Mouse (Mus musculus): ENCODE data around the gene Ywhah.

The Ywhah gene

GRCm38 (mm10) chr5:33018561-33019425, at the start of gene Ywhah:
Gene Ywhah (plus strand): TSS chr5:33018816.
- DNase-seq = peak; percentile 98

GRCm38 (mm10) chr5:32976541-32976940, 42.1 kb upstream of the Ywhah start:
- DNase-seq = no peak

DNA sequence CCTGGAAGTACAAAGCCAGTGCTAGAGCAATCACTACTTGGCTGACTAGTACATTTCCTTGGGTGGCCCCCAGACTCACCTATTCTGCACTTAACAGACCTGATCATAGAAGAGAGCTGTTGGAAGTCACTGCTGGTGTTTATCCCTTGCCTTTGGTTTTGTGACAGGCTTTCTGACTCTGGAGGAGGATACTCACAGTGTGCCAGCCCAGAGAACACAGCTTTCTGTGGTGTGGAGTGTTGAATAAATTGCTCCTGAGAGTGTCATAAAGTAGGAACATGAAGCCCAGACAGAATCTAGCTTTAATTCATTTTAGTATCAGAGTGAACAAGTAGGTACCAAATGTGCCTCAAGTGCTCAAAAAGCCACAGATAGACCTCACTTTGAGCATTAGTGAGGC, 41.4 kb upstream of the Ywhah start:
- DNase-seq = no peak

DNA sequence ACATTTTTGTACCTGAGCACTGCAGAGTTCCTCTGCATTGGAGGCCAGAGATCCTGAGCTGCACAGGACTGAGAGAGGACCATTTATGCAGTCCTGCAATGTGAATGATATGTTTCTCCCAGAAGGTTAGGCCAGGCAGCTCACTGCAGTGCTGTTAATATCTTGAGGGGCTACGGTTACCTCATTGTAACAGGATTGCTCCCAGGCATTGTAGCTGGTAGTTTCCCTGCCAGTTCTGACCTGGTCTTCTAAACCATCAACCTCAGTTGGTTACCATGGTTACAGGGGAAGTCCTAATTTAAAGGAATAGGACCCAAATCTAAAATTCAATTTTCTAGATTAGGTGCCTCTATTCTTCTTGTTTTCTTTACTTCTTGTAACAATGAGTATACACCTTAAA, 33.2 kb upstream of the Ywhah start:
- DNase-seq = peak; percentile 8

DNA sequence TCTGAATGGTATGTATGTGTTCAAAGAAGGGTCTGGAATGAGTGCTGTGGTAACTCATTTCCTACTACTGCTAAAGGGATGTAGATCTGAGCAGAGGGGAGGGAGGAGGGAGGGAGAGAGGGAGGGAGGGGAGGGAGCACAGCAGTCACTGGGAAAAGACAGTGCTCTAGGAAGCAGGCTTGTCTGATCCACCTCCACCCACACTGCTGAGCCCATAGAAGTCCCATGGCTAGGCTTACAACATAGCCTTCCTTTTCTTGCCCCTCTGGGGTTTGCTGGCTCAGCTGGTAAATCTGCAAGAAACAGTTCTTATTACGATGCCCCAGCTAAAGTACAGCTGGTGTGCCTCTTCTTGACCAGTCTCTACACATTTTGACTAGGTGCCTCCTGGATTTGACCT, 30.7 kb upstream of the Ywhah start:
- DNase-seq = no peak

- peak; percentile 18 for DNase-seq
Observed at GRCm38 (mm10) chr5:32989959-32990640, 28.5 kb upstream of the Ywhah start.

GRCm38 (mm10) chr5:32991152-32991551, 27.5 kb upstream of the Ywhah start:
- DNase-seq = no peak

- no peak for DNase-seq
Observed at GRCm38 (mm10) chr5:32994471-32994870, 24.1 kb upstream of the Ywhah start.

GRCm38 (mm10) chr5:32995756-32996155, 22.9 kb upstream of the Ywhah start:
- DNase-seq = no peak

DNA sequence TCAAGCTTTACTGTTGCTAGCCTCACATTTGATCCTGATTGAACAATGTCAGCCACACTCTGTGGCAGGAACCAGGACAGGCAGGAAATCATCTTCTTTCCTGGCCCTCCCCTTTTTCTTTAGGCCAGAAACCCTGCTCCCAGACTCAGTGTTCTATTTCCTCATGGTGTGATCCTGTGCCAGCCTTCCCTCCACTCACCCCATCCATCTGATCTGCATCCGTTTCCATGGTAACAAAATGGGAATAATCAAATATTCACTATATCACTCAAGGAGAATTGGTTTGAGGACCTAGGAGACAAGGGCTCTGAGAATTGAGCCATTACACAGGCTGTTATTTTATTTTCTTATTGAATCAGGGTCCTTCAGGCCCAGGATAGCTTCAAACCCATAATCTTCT, 22.1 kb upstream of the Ywhah start:
- no peak for DNase-seq

DNA sequence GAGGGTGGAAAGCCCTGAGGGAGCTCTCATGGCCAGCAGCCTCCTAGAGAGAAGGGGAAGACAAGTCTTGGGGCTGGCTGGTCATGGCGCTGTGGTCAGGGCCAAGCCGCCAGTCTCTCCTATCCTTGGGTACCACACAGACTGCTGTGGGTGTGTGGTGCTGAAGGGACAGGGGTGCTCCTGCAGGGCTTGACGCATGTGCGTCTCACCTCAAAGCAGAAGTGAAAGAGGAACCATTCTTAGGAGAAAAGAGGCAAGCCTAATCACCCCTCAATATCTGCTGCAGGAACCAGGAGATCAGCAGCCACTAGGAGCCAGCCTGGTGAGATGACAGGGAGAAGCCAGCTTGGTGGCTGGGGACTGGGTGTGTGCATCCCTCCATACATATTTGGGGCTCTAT, 20.9 kb upstream of the Ywhah start:
- no peak for DNase-seq

DNA sequence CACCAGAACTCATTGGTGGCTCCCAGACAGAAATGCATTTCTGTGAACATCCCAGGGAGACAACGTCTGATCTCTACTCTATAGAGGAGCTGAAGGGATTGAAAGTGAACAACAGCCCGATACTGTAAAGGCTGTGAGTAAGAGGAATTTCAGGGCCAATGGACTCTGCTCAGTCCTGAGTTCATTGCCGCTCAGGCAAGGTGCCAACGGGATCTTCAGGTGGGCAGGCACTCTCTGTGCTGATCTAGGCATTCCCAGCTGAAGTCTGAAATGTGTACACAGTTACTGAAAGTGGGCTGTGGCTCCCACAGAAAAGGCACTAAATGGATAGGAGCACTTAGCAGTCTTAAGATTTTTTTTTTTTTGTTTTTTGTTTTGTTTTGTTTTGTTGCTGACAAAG, 19.8 kb upstream of the Ywhah start:
- DNase-seq = no peak

- no peak for DNase-seq
Observed at GRCm38 (mm10) chr5:33001111-33001510, 17.5 kb upstream of the Ywhah start.

- no peak for DNase-seq
Observed at GRCm38 (mm10) chr5:33002781-33003180, 15.8 kb upstream of the Ywhah start.

DNA sequence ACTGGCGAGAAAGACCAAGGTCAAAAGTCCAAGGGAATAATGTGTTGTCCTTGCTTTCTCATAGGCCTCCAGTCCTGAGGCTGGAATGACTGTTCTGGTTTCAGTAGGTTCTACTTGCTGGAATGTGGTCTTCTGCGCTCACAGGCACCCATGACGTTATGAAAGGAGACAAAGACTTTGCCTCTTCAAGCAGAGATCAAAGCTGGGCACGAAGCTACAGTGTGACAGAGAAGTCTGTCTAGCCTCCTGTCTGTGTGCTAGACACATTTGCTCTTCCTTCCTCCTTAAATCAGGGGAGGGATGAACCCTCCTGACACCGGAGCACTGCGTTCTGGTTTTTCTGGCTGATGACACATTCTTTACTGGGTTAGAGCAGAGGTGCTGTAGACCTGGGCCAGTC, 15.1 kb upstream of the Ywhah start:
- no peak for DNase-seq

- no peak for DNase-seq
Observed at GRCm38 (mm10) chr5:33004110-33004509, 14.5 kb upstream of the Ywhah start.

DNA sequence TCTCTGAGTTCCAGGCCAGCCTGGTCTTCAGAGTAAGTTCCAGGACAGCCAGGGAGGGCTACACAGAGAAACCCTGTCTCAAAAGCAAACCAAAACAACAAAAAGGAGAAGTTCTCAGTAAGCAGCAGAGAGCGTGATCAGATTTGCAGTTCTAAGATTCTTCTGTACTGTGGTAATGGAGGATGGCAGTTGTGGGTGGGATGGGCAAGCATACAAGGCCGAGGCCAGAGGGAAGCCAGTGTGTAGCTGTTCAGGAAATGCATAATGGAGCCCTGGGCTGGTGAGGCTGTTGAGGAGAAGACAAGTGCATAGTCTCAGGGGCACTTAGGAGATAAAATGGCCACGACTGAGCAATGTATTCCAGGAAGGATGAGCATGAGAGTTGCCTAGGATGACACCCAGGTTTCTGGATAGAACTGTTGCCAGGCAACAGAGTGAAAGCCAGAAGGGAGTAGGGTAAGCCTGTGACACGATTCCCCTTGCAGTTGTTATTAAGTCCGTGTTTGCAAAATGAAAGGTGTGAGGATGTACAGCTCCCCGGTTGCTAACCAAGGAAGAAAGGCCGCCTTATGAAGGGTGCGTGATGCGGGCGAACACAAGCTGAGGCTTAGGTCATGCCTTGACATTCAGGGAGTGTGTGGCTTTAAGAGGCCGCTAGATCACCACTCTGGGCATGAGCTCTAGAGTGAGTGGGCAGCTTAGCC, 13.0 kb upstream of the Ywhah start:
- DNase-seq = peak; percentile 21

DNA sequence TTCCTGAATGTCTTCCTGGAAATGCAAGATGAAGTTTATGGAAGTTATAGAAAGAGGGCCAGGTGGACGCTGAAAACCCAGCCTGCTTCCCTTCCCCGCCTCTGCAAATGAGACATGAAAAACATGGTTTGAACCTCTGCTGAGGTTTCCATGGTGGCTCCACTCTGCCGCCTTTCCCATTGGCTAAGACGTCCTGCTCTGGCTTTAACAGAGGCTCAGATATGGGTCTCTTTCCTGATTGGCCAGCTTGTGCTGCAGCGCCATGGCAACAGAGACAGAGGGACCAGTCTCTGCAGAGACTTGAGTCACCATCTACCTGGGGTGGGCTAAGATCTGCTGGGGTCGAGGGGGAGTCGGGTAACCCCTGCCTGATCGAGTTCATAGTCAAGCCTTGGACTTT, 11.9 kb upstream of the Ywhah start:
- peak; percentile 45 for DNase-seq

DNA sequence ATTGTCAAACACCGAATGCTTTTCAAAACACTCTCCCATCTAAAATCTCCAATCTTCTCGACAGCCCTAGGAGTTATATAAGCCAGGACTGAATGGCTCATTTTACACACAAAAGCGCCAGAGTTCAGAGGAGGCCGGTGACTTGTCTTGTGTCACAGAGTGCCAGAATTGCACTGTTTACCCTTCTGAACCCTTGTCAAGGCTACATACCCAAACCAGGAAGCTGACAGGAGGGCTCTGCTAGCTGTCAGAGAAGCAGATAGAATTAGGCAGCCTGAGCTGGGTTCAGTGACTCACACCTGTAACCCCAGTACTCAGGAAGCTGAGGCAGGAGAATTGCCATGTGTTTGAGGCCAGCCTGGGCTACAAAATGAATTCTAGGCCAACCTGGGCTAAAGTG, 11.2 kb upstream of the Ywhah start:
- no peak for DNase-seq

DNA sequence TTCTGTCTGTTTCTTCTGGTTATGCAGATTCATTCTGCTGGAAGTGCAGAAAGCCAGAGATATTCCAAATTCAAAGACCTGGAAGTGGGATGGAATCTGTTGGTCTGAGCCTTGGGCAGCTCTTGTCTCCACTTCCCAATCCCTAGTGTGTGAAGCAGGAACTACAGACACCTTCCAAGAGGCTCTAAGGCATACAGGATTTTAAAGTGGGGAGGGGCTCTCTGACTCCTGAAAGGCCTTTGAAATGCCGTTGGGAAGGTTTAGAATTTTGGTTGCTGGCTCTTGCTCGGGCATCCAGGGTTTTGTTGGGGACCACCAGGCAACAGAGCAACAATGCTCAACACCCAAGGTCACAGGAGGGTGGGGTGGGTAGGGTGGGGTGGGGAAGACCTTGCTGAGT, 9.3 kb upstream of the Ywhah start:
- no peak for DNase-seq

GRCm38 (mm10) chr5:33009818-33010812, 8.5 kb upstream of the Ywhah start:
- no peak for DNase-seq

All from retina, postnatal 1 day (tissue).